Mouse (Mus musculus) embryonic facial prominence, embryonic 15.5 days (tissue): ENCODE results near the gene Ffar3. TPM values are rescaled to one million over a fixed set of nuclear protein-coding genes. Genes with fewer than 3 reads are reported as not detected.

ENCODE experiments used
- ATAC-seq: fragments of 200-750 bp; cut with Nextera tagmentation; 2 replicates; pipeline ENCODE4 v1.8.0; 2017; ENCODE audit warnings: low read depth, moderate TSS enrichment; ENCODE audit not compliant: insufficient number of reproducible peaks, low FRiP score, low TSS enrichment
- H3K27ac ChIP-seq: fragments of 300-500 bp; sonication (generic); replicated peaks from 2 replicates; pipeline ENCODE4 v1.5.1; 2015; ENCODE audit warnings: mild to moderate bottlenecking, inconsistent platforms
- H3K27me3 ChIP-seq: fragments of 300-500 bp; sonication (generic); 2 replicates; pipeline ENCODE4 v1.6.1; 2015; ENCODE audit warnings: inconsistent platforms
- H3K36me3 ChIP-seq: fragments of 300-500 bp; sonication (generic); 2 replicates; pipeline ENCODE4 v1.6.1; 2015; ENCODE audit warnings: mild to moderate bottlenecking, inconsistent platforms
- H3K4me1 ChIP-seq: fragments of 300-500 bp; sonication (generic); 2 replicates; pipeline ENCODE4 v1.6.1; 2015; ENCODE audit warnings: inconsistent platforms
- H3K4me2 ChIP-seq: fragments of 300-500 bp; sonication (generic); replicated peaks from 2 replicates; pipeline ENCODE4 v1.6.1; 2015; ENCODE audit warnings: mild to moderate bottlenecking, inconsistent platforms
- H3K4me3 ChIP-seq: fragments of 300-500 bp; sonication (generic); replicated peaks from 2 replicates; pipeline ENCODE4 v1.5.1; 2015; ENCODE audit warnings: mild to moderate bottlenecking, inconsistent platforms
- H3K9ac ChIP-seq: fragments of 300-500 bp; sonication (generic); 2 replicates; pipeline ENCODE4 v1.6.1; 2015; ENCODE audit warnings: inconsistent platforms
- H3K9me3 ChIP-seq: fragments of 300-500 bp; sonication (generic); replicated peaks from 2 replicates; pipeline ENCODE4 v1.6.1; 2016; ENCODE audit warnings: inconsistent platforms
- WGBS: fragments of 180-500 bp; shearing (Covaris S2); methylation state at CpG from one replicate; pipeline ENCODE4 v1.1.7; 2015; 5-methylcytosine and 5-hydroxymethylcytosine counted together
- polyA plus RNA-seq: library from polyadenylated mRNA; unstranded; fragments of >200 nt; fragmentation: Nextera tagmentation; extraction: Ambion mirVana; gene quantifications from 2 replicates; pipeline ENCODE4 v1.2.1, GENCODE M21; 2015

Gene Ffar3
- polyA plus RNA-seq, 1 experiment from 2014 or later, result not detected

- WGBS, result 77% methylated on average over 6 of the region's 6 CpGs
- no peak overlapping the region for H3K9ac ChIP-seq
- no peaks in the 10 kb centered on the region; the same call in 1 of the 2 replicates for H3K27me3 ChIP-seq
- H3K9me3 ChIP-seq, result no peaks in the 10 kb centered on the region
- H3K27ac ChIP-seq, result no peak overlapping the region
- H3K4me1 ChIP-seq, result no peaks in the 10 kb centered on the region
- no peaks in the 10 kb centered on the region for H3K36me3 ChIP-seq
- H3K4me3 ChIP-seq, result no peak overlapping the region
- no peak overlapping the region for H3K4me2 ChIP-seq
- ATAC-seq, result no peak
Observed at GRCm38 (mm10) chr7:30878950-30879349, 23.0 kb upstream of the Ffar3 start.

- H3K4me1 ChIP-seq, result no peaks in the 10 kb centered on the region; the same call in 1 of the 2 replicates
- peak overlapping the region; percentile 33 for H3K4me2 ChIP-seq
- ATAC-seq, result no peak
- no peak overlapping the region for H3K27ac ChIP-seq
- H3K9me3 ChIP-seq, result no peaks in the 10 kb centered on the region
- H3K27me3 ChIP-seq, result peaks cover 5% of the 10 kb centered on the region; the same call in 1 of the 2 replicates
- H3K9ac ChIP-seq, result no peak overlapping the region
- H3K4me3 ChIP-seq, result peak overlapping the region; percentile 13; the same call in 1 of the 2 replicates
- WGBS, result 20% methylated on average over 15 of the region's 15 CpGs
- no peaks in the 10 kb centered on the region for H3K36me3 ChIP-seq
Observed at GRCm38 (mm10) chr7:30873083-30873482, 17.1 kb upstream of the Ffar3 start.

- no peaks in the 10 kb centered on the region for H3K36me3 ChIP-seq
- whole genome bisulfite sequencing, result 75% methylated on average over 8 of the region's 8 CpGs
- H3K9ac ChIP-seq, result no peak overlapping the region
- H3K4me1 ChIP-seq, result no peaks in the 10 kb centered on the region
- no peak overlapping the region for H3K27ac ChIP-seq
- no peak for ATAC-seq
- no peak overlapping the region for H3K4me2 ChIP-seq
- H3K9me3 ChIP-seq, result no peaks in the 10 kb centered on the region
- H3K27me3 ChIP-seq, result no peaks in the 10 kb centered on the region
- no peak overlapping the region for H3K4me3 ChIP-seq
Observed at GRCm38 (mm10) chr7:30863386-30863785, 7.4 kb upstream of the Ffar3 start.

GRCm38 (mm10) chr7:30861464-30861863 is 5.5 kb upstream of the Ffar3 start, which contains the start of gene Ffar1:
TSS of gene Ffar1 (minus strand) at chr7:30861564.
- no peak within 1 kb of the TSS for H3K9ac ChIP-seq
- no peak within 1 kb of the TSS for H3K4me3 ChIP-seq
- 82% methylated on average over 12 of the region's 12 CpGs for WGBS
- H3K27ac ChIP-seq, result no peak within 1 kb of the TSS
- no peaks in the 10 kb centered on the region for H3K36me3 ChIP-seq
- ATAC-seq, result no peak
- no peaks in the 10 kb centered on the region for H3K27me3 ChIP-seq
- no peaks in the 10 kb centered on the region for H3K9me3 ChIP-seq
- H3K4me1 ChIP-seq, result no peaks in the 10 kb centered on the region
- H3K4me2 ChIP-seq, result no peak within 1 kb of the TSS

- Histone ChIP-seq H3K9ac (no peak overlapping the region), H3K4me3 (peak overlapping the region; percentile 34), H3K4me2 (peak overlapping the region; percentile 47), H3K27me3 (peaks cover 9% of the 10 kb centered on the region; the same call in 1 of the 2 replicates), H3K27ac (no peak overlapping the region), H3K36me3 (no peaks in the 10 kb centered on the region), H3K4me1 (no peaks in the 10 kb centered on the region), H3K9me3 (no peaks in the 10 kb centered on the region)
- WGBS, result 10% methylated on average over 15 of the region's 16 CpGs
- ATAC-seq, result peak; percentile 44; the same call in 1 of the 2 replicates
Observed at GRCm38 (mm10) chr7:30859635-30860402, 3.8 kb upstream of the Ffar3 start.

- no peaks in the 10 kb centered on the region for H3K4me1 ChIP-seq
- no peak overlapping the region for H3K9ac ChIP-seq
- no peak overlapping the region for H3K27ac ChIP-seq
- H3K36me3 ChIP-seq, result no peaks in the 10 kb centered on the region
- H3K27me3 ChIP-seq, result peaks cover 12% of the 10 kb centered on the region; the same call in 1 of the 2 replicates
- no peak overlapping the region for H3K4me2 ChIP-seq
- H3K9me3 ChIP-seq, result no peaks in the 10 kb centered on the region
- ATAC-seq, result peak; percentile 7; the same call in 1 of the 2 replicates
- H3K4me3 ChIP-seq, result no peak overlapping the region
Observed at GRCm38 (mm10) chr7:30859290-30859634, 3.3 kb upstream of the Ffar3 start.

- no peak overlapping the region for H3K4me2 ChIP-seq
- no peaks in the 10 kb centered on the region for H3K9me3 ChIP-seq
- no peak overlapping the region for H3K4me3 ChIP-seq
- no peak overlapping the region for H3K27ac ChIP-seq
- no peak for ATAC-seq
- no peak overlapping the region for H3K9ac ChIP-seq
- H3K36me3 ChIP-seq, result no peaks in the 10 kb centered on the region
- H3K27me3 ChIP-seq, result peaks cover 12% of the 10 kb centered on the region; the same call in 1 of the 2 replicates
- 70% methylated on average over 1 of the region's 1 CpGs for WGBS
- no peaks in the 10 kb centered on the region for H3K4me1 ChIP-seq
Observed at GRCm38 (mm10) chr7:30857746-30858145, 1.8 kb upstream of the Ffar3 start.

GRCm38 (mm10) chr7:30851421-30851820 is 4.6 kb downstream of the Ffar3 start:
- no peak overlapping the region for H3K4me2 ChIP-seq
- peaks cover 12% of the 10 kb centered on the region; the same call in 1 of the 2 replicates for H3K27me3 ChIP-seq
- no peak for ATAC-seq
- no peak overlapping the region for H3K4me3 ChIP-seq
- 84% methylated on average over 1 of the region's 1 CpGs for WGBS
- H3K27ac ChIP-seq, result no peak overlapping the region
- H3K4me1 ChIP-seq, result no peaks in the 10 kb centered on the region
- no peak overlapping the region for H3K9ac ChIP-seq
- H3K9me3 ChIP-seq, result no peaks in the 10 kb centered on the region
- no peaks in the 10 kb centered on the region for H3K36me3 ChIP-seq

GRCm38 (mm10) chr7:30847934-30848333 is 8.0 kb downstream of the Ffar3 start:
- Histone ChIP-seq H3K4me3 (no peak overlapping the region), H3K27ac (no peak overlapping the region), H3K9me3 (no peaks in the 10 kb centered on the region), H3K27me3 (no peaks in the 10 kb centered on the region), H3K4me1 (no peaks in the 10 kb centered on the region), H3K36me3 (no peaks in the 10 kb centered on the region), H3K9ac (no peak overlapping the region), H3K4me2 (no peak overlapping the region)
- WGBS, result 78% methylated on average over 6 of the region's 6 CpGs
- ATAC-seq, result no peak

GRCm38 (mm10) chr7:30847386-30847785 is 8.6 kb downstream of the Ffar3 start:
- Histone ChIP-seq H3K27ac (no peak overlapping the region), H3K4me1 (no peaks in the 10 kb centered on the region), H3K9ac (no peak overlapping the region), H3K27me3 (no peaks in the 10 kb centered on the region), H3K9me3 (no peaks in the 10 kb centered on the region), H3K4me3 (no peak overlapping the region), H3K4me2 (no peak overlapping the region), H3K36me3 (no peaks in the 10 kb centered on the region)
- WGBS, result 75% methylated on average over 5 of the region's 5 CpGs
- no peak for ATAC-seq

GRCm38 (mm10) chr7:30846505-30847053 is 9.4 kb downstream of the Ffar3 start:
- Histone ChIP-seq H3K9me3 (no peaks in the 10 kb centered on the region), H3K27ac (no peak overlapping the region), H3K4me2 (no peak overlapping the region), H3K4me1 (no peaks in the 10 kb centered on the region), H3K36me3 (no peaks in the 10 kb centered on the region), H3K9ac (no peak overlapping the region), H3K4me3 (no peak overlapping the region), H3K27me3 (no peaks in the 10 kb centered on the region)
- WGBS, result 70% methylated on average over 2 of the region's 2 CpGs
- ATAC-seq, result no peak
